Mouse (Mus musculus): ENCODE results near the gene Mylpf.

DNA sequence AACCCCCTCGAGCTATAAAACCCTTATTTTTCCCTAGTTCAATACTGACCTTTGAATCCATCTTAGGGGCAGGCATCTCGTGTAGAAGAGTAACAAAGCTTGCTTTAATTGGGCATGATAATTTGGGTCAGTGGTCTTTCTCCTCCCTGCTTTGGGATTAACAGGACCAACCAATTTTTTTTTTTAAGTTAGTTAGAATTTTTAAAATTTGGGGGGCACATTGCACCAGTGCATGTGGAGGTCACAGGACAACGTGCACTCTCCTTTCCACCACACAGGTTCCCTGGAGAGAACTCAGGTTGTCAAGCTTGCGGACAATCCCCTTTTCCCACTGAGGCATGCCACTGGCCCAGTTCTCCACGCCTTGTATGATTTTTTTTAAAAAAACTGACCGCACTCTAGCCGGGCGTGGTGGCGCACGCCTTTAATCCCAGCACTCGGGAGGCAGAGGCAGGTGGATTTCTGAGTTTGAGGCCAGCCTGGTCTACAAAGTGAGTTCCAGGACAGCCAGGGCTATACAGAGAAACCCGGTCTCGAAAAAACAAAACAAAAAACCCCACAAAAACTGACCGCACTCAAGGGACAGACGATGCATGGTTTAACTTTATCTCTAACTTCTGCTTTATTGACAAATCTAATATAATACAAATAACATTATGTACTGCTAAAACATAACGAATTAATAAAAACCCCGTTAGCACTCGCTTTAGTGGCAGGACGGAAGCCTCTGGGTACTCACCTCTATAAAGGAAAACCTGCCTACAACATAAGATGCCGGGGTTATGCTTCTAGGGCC, 23.3 kb downstream of the Mylpf start:
- no peak for TF ChIP-seq CTCF (IDR thresholded peaks at IDR 0.05; ENCODE audit: low read depth)
- TF ChIP-seq EP300 (IDR thresholded peaks at IDR 0.05; ENCODE audit: low read depth) = no peak

Measured in heart, postnatal 0 days (tissue).